Mouse (Mus musculus): ENCODE data around the gene Oxnad1.

GRCm38 (mm10) chr14:32084761-32085485, at the start of gene Oxnad1:
- TF ChIP-seq POLR2A (IDR thresholded peaks at IDR 0.05; ENCODE audit: borderline replicate concordance, insufficient read depth, low read length) (no peak), CTCF (IDR thresholded peaks at IDR 0.05; ENCODE audit: borderline replicate concordance, insufficient read depth, low read depth, low read length) (no peak)
